Mouse (Mus musculus): ENCODE results near the gene Wdfy2. TPM values are rescaled to one million over a fixed set of nuclear protein-coding genes. Genes with fewer than 3 reads are reported as not detected.
"Not testable (repeated sequence)": the region's sequence is repeated elsewhere in the genome, so short reads cannot be mapped to it uniquely, and the experiment has no call there.

Gene Wdfy2
- polyA plus RNA-seq, 1 experiment from 2014 or later, result 45.8 TPM

DNA sequence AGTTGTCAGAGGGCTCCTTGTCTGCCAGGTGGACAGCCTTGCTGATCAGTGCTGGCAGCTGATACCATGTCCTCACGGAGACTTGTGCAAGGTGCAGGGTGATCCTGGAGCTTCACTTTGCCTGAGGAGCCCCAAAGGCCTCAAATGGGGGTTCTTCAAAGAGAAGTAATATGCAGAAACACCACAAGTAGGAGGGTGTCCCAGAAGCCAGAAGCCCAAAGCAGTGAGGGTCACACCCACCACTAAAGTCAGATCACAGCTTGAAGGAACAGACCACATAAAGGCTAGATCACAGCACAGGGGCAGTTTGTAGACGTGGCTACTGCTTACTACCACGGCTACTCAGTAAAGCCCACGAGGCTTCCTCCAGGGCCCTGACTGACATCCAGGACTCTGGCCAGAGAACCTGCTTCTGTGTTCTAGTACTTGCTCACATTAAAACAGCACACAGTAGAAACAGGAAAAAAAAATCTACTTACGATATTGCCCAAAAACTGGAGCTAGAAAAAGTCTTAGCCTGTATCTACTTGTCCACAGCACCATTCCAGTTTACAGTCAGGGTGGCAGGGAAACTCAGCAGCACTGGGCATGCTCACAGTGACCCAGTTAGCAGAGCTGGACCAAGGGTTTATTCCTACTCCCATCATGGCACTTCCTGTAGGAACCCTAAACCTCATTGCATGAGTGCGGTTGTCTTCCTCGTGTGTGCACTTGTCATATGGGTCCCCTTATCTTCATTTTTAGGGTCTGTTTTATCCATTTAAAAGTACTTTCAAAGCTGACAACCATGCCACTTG is 41.4 kb downstream of the Wdfy2 start:
- Histone ChIP-seq H3K36me3 (ENCODE audit: inconsistent target) (no peaks in the 10 kb centered on the region), H3K27ac (0 out of 2 replicates have a peak overlapping the region, but pooled peaks have one; percentile 8), H3K4me3 (ENCODE audit: inconsistent target) (no peak overlapping the region), H3K79me2 (ENCODE audit: inconsistent target) (peaks cover 100% of the 10 kb centered on the region)
- 63% methylated on average over 7 of the region's 7 CpGs for WGBS (ENCODE audit: missing documents)

DNA sequence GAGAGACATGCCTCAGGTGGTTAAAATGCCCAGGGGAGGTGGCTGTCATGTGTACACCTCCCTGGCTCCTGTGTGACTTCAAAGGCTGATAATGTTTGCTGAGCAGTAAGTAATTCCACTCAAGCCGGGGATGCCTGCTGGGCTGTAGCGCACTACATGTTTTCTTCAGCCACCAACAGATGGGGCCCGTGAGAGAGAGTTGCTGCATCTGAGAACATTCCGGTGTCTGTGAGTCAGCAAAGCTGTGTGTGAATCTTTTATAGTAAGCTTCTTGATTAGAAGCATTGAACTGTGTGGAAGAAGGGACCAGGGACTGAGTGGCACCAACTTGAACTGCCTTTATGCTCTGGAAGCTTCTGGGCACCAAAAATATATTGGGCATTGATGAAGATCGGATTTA is 42.0 kb downstream of the Wdfy2 start:
- no peaks in the 10 kb centered on the region for H3K36me3 ChIP-seq (ENCODE audit: inconsistent target)
- no peak overlapping the region for H3K27ac ChIP-seq
- WGBS (ENCODE audit: missing documents), result 33% methylated on average over 5 of the region's 5 CpGs
- no peak overlapping the region for H3K4me3 ChIP-seq (ENCODE audit: inconsistent target)
- H3K79me2 ChIP-seq (ENCODE audit: inconsistent target), result peaks cover 100% of the 10 kb centered on the region

DNA sequence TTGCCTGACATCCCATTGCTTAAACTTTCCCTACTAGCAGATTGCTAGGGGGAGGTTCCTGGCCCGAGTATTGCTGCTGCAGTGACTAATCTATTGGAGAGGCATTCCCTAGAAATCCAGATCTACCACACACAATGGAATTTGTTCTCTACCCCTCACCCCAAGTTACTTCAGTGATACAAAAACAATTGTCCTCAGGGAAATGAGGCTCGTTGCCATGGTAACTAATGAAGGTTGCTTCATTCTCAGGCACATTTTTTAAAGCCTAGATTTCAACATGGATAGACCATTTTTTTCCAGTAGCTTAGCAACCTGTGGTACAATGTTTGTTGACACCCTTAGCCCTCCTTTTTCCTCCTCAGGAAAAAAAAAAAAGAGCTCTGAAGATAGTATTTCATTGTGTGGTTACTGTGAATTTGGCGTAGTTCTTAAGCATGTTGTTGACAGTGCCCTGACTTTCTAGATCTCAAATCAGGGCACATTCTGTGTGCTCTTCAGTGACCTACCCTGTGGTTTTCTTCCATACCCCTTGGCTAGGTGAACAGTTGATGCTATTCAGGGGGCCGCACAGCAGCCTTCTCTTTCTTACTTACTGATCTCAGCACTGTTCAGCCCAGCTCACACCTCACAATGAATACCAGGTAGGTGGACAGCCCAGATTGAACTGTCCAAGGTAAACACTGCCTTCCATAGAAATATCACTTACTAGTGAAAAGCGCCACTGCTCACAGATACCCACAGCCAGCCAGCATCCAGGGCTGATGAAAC is 42.8 kb downstream of the Wdfy2 start:
- Histone ChIP-seq H3K79me2 (ENCODE audit: inconsistent target) (peaks cover 100% of the 10 kb centered on the region), H3K27ac (no peak overlapping the region)
- 70% methylated on average over 4 of the region's 5 CpGs for WGBS (ENCODE audit: missing documents)

DNA sequence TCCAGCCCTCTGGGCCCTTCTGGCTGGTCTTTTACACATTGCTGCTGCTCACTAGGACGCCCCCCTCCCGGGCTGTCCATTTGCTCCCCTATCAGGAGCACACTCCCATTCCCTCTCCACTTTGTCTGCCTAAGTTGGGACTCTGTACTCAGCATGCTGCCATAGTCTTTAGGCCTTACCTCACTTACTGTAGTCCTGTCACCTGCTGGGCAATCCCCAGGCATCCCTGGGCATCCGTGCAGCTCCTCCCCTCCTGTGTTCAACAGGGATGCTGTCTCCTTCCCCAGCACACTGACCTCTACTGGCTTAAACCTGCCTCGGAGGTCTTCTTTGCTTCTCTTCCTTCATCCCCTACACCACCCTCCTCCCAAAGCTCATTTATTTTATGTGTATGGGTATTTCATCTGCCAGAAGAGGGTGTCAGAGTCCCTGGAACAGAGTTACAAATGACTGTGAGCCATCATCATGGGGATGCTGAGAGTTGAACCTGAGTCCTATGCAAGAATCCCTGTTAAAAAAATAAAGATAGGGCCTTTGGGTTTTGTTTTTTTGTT is 44.7 kb downstream of the Wdfy2 start:
- peaks cover 98% of the 10 kb centered on the region for H3K79me2 ChIP-seq (ENCODE audit: inconsistent target)
- H3K36me3 ChIP-seq (ENCODE audit: inconsistent target), result peaks cover 3% of the 10 kb centered on the region; the same call in 1 of the 2 replicates
- WGBS (ENCODE audit: missing documents), result 81% methylated on average over 3 of the region's 4 CpGs
- H3K4me3 ChIP-seq (ENCODE audit: inconsistent target), result no peak overlapping the region
- no peak overlapping the region for H3K27ac ChIP-seq

More for the DNA sequence above, 42.8 kb downstream of the Wdfy2 start:
- Histone ChIP-seq H3K36me3 (ENCODE audit: inconsistent target) (no peaks in the 10 kb centered on the region; the same call in 1 of the 2 replicates), H3K4me3 (ENCODE audit: inconsistent target) (no peak overlapping the region)

DNA sequence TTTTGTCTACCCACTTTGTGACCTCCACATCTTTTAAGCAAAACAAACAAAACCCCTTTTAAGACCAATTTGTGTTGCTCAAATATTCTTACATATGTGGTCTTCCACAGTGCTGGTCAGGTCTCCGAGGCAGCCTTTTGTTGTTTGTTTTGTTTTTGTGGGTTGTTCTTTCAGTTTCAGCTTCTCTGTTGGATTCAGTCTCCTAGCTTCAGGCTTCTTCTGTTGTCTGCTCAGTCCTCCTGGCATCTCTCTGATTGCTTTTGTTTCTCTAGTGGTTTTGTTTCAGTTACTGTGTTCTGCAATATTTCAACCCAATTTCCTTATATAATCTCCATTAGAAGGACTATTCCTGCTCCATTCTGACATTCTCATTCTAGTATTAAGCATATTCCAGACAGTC is 46.1 kb downstream of the Wdfy2 start:
- 8% methylated on average over 1 of the region's 1 CpGs for WGBS (ENCODE audit: missing documents)
- Histone ChIP-seq H3K27ac (no peak overlapping the region), H3K36me3 (ENCODE audit: inconsistent target) (peaks cover 3% of the 10 kb centered on the region; the same call in 1 of the 2 replicates)

DNA sequence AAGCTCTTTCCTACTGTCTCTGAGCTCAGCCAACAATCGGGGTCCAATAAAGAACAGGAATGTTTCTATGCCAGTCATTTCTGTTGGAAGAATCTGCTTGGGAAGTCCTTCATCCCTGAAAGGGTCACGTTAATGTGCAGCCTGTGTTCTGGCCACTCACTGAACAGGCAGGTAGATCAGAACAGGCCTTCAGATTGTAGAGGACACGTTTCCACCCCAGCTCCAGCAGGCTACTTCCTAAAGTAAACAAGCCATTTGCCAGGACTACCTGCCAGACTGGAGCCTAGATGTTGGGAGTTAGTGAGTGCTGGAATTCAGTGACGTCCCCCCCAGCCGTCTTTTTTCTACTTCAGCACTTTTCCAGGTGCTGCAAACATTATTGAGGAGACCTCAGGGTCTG is 46.7 kb downstream of the Wdfy2 start:
- Histone ChIP-seq H3K4me3 (ENCODE audit: inconsistent target) (no peak overlapping the region), H3K36me3 (ENCODE audit: inconsistent target) (peaks cover 3% of the 10 kb centered on the region; the same call in 1 of the 2 replicates), H3K27ac (no peak overlapping the region), H3K79me2 (ENCODE audit: inconsistent target) (peaks cover 98% of the 10 kb centered on the region)
- 94% methylated on average over 5 of the region's 5 CpGs for WGBS (ENCODE audit: missing documents)

More for the DNA sequence above, 46.1 kb downstream of the Wdfy2 start:
- Histone ChIP-seq H3K4me3 (ENCODE audit: inconsistent target) (no peak overlapping the region), H3K79me2 (ENCODE audit: inconsistent target) (peaks cover 98% of the 10 kb centered on the region)

DNA sequence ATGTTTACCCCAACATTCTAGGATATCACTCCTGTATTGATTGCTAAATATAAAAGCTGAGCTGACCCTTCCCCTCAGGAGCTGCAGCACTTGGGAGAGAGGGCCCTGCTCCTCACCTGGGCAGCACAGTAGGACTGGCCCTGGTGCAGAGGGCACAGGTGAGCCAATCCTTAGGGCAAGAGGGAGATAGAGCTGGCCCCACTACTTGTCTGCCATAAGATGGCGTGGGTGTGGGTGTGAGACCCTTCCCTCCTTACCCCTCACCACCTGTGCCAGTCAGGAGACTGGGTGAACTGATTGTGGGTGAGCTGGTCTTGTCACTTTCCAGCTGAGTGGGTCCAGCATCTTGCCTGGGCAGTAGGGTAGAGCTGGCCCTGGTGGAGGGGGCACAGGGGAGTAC is 47.2 kb downstream of the Wdfy2 start:
- whole genome bisulfite sequencing (ENCODE audit: missing documents), result 100% methylated on average over 1 of the region's 1 CpGs
- Histone ChIP-seq H3K36me3 (ENCODE audit: inconsistent target) (peaks cover 3% of the 10 kb centered on the region; the same call in 1 of the 2 replicates), H3K79me2 (ENCODE audit: inconsistent target) (peaks cover 98% of the 10 kb centered on the region), H3K27ac (no peak overlapping the region), H3K4me3 (ENCODE audit: inconsistent target) (no peak overlapping the region)

DNA sequence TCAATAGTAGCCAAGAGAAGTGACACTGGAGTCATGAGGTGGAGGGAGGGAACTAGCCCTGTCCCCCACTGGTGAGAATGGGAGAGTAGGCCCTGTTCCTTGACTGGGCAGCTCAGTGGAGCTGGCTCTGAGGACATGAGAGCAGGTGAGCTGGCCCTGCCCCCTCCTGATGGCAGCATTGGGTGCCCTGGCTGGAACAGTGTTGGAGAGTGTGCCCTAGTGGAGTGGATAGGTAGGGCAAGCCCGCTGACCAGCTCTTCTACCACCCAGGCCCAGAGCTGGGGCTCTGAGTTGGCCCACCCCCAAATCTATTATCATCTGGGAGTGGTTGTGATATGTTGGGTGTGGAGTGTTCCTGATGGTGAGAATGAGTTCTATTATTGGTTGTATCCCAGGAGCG is 47.7 kb downstream of the Wdfy2 start:
- no peak overlapping the region for H3K4me3 ChIP-seq (ENCODE audit: inconsistent target)
- WGBS (ENCODE audit: missing documents), result 90% methylated on average over 2 of the region's 2 CpGs
- peaks cover 3% of the 10 kb centered on the region; the same call in 1 of the 2 replicates for H3K36me3 ChIP-seq (ENCODE audit: inconsistent target)
- no peak overlapping the region for H3K27ac ChIP-seq
- peaks cover 98% of the 10 kb centered on the region for H3K79me2 ChIP-seq (ENCODE audit: inconsistent target)

DNA sequence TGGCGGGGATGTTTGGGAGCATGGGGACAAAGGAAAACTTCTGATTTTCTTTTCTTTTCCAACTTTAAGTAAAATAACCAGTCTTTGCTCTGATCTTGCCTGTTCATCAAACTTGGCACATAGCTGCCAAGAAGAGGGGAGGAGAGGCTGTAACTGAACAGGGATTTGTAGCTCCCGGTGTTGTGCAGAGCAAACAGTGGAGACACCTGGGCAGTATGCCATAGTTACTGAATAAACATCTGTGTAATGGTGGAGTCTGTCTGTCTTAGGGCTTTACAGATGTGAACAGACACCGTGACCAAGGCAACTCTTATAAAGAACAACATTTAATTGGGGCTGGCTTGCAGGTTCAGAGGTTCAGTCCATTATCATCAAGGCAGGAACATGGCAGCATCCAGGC is 53.9 kb downstream of the Wdfy2 start:
- WGBS (ENCODE audit: missing documents), result 94% methylated on average over 3 of the region's 3 CpGs
- Histone ChIP-seq H3K4me3 (ENCODE audit: inconsistent target) (no peak overlapping the region), H3K27ac (no peak overlapping the region), H3K36me3 (ENCODE audit: inconsistent target) (no peaks in the 10 kb centered on the region), H3K79me2 (ENCODE audit: inconsistent target) (peaks cover 98% of the 10 kb centered on the region)

DNA sequence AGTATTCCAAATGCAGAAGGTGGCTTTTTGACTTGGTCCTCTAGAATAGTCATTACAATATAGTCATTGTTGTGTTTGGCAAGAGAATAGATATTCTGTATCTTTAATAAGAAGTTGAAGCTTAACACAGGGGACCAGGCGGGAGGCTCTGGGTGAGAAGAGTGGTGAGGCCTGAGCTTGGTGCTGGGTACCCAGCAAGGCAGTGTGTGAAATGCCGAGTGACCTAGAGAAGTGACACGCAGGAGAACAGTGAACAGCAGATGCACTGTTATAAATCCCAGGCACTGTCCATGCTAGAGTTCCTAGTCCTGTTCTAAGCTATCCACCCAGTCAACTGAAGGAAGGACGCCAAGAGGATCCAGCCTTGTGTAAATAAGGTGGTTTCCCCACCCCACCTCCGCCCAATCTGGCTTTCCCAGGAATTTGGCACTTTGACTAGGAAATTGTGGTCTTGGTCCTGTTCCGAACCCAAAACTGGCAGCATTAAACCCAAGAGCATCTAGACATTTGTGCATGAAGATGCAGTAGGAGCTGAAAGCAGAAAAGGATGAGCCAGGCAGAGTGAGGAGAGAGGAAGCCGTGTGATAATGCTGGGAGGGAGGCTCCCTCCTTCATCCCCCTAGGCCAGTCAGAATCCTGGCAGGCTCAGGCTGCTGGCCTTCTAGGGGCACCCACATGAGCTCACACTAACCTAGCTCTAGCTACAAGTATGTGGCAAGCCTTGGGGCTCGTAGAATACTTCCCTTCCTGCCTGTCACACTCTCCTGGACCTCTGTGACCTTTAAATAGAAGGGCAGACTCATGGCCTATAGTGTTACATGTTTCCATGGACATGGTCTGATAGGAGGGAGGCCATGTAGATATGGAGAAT is 55.5 kb downstream of the Wdfy2 start:
- 83% methylated on average over 8 of the region's 8 CpGs for WGBS (ENCODE audit: missing documents)
- H3K79me2 ChIP-seq (ENCODE audit: inconsistent target), result peaks cover 100% of the 10 kb centered on the region
- no peak overlapping the region for H3K4me3 ChIP-seq (ENCODE audit: inconsistent target)
- no peaks in the 10 kb centered on the region for H3K36me3 ChIP-seq (ENCODE audit: inconsistent target)
- H3K27ac ChIP-seq, result no peak overlapping the region

DNA sequence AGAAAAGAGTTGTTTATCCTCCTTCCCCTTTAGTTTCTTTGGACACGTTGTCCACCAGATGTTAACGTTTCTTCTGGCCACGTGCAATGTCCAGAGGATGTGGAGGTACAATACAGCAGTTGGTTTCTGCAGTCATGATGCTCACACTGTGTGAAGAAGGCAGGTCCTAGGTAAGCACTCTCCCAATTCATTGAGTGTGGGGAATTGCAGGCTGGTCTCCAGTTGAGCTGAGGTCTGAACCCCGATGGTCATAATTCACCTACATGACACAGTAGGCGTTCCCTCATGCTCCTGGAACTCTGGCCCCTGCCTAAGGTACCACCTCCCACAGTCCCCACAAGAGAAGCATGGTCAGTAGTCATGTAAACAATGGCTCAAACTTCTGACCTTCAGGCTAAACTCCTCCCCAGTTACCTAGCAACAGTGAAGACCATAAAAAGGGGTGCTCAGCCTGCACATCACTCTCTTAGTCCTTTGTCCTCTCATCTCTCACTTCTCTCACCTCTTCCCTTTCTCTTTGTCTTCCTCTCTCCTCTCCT is 56.2 kb downstream of the Wdfy2 start:
- not testable (repeated sequence) for H3K27ac ChIP-seq; H3K36me3 ChIP-seq (ENCODE audit: inconsistent target); H3K4me3 ChIP-seq (ENCODE audit: inconsistent target)
- peaks cover 100% of the 10 kb centered on the region for H3K79me2 ChIP-seq (ENCODE audit: inconsistent target)
- WGBS (ENCODE audit: missing documents), result 93% methylated on average over 3 of the region's 5 CpGs

DNA sequence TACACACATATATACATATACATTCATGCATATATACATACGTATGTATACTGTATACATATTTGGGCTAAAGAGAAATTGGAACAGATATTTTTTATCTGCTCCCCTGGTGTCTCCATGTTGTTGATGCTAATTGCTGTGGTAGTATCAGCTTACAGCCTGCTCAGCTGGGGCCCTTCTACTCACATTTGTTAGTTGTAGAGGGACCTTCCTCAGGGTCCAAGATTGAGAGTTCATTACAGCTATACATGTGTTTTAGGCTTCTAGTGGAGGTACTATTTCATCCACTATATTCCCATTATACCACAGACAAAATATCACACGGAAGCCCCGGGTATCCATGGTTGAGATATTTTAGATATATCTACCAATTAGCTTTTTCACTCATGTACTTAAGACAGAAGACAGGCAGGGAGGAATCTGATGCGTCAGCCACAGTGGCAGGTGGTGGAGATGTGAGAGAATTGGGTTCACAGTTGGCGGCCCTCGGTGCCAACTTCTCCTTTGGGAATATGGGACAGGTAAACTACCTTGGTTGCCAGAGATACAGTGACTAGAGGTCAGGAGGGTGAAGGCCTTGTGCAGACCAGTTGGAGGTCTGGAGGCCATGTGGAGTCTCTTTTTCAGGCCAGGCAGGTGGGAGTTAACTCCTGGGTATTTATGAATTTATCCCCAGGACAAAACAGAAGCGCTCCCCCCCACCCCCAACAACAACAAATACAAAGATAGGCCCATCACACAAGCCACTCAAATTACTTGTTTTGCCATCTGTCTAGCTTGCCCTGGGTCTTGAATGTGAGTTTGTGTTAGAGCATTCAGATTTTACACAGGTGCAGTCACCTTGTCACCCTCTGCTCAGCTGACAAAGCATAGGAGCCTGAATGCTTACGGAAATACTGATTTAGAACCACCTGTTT is 57.7 kb downstream of the Wdfy2 start:
- peaks cover 100% of the 10 kb centered on the region for H3K79me2 ChIP-seq (ENCODE audit: inconsistent target)
- no peak overlapping the region for H3K4me3 ChIP-seq (ENCODE audit: inconsistent target)
- 0 out of 2 replicates have a peak, but pooled peaks cover under 1% of the 10 kb centered on the region for H3K36me3 ChIP-seq (ENCODE audit: inconsistent target)
- 91% methylated on average over 7 of the region's 8 CpGs for WGBS (ENCODE audit: missing documents)
- no peak overlapping the region for H3K27ac ChIP-seq

DNA sequence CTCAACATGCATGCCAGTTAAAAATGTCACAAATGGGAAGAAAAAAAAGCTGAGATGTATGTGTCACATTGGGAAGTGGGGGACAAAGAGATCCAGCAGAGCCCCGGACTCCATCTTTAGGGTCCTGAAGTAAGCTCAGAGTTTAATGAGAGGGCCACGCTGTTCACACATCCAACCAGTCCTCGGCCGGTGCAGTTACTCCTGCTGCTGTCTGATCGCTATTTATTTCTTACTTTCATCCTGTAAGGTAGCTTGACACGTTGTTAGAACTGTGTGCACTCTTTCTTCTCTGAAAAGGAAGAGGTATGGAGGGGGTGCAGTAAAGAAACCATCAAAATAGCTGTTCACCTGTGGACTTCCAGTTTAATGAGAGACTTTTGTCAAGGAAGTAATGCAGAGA is 60.6 kb downstream of the Wdfy2 start:
- no peak overlapping the region for H3K4me3 ChIP-seq (ENCODE audit: inconsistent target)
- H3K36me3 ChIP-seq (ENCODE audit: inconsistent target), result peaks cover 7% of the 10 kb centered on the region; the same call in 1 of the 2 replicates
- H3K79me2 ChIP-seq (ENCODE audit: inconsistent target), result peaks cover 100% of the 10 kb centered on the region
- no peak overlapping the region for H3K27ac ChIP-seq
- 87% methylated on average over 6 of the region's 6 CpGs for WGBS (ENCODE audit: missing documents)

Measured in macrophage (primary cell).